Comparison of ENCODE assay signal across 9 mouse cellular contexts in genomic region chr11:32216851-32217250, GRCm38 (mm10). TPM values are rescaled to one million over a fixed set of nuclear protein-coding genes. Genes with fewer than 3 reads are reported as not detected.
DNase-seq lines count a peak whose midpoint lies in the region; ATAC-seq lines count a peak whose summit lies in the region.
"Had no signal": no experiment of that assay in that cellular context is flagged by ENCODE, and none has a peak within 500 bp of the region (broad histone marks: within the 10 kb centered on the region; RNA-seq: fewer than 3 reads in every experiment).

No protein-coding gene starts in this region.

- no peak overlapping the region for H3K4me3 ChIP-seq in liver, embryonic 11.5 days (ENCODE audit: low read depth, low read length)

- H3K9ac ChIP-seq in liver, embryonic 11.5 days (ENCODE audit: low read depth, low read length): no peak overlapping the region

- H3K4me1 ChIP-seq in liver, embryonic 11.5 days (replicated peaks; ENCODE audit: control insufficient read depth, insufficient read depth, low read length): peaks cover 9% of the 10 kb centered on the region

- peaks cover 2% of the 10 kb centered on the region; the same call in 1 of the 2 replicates for H3K36me3 ChIP-seq in liver, embryonic 11.5 days (ENCODE audit: control insufficient read depth, insufficient read depth, low read length)

- peak; percentile 62 to 78 for DNase-seq in right cerebral cortex, postnatal 10 days (ENCODE audit: low spot score in 2 of 2)
- DNase-seq in right cerebral cortex, postnatal 25 days: no peak
- DNase-seq in adrenal gland, adult 18-20 months (ENCODE audit: low spot score in 2 of 2): peak; percentile 71 to 77
- DNase-seq in embryo, embryonic 10 days (ENCODE audit: low spot score): peak; percentile 86
- DNase-seq in heart, postnatal 36 days: peak; percentile 74 to 78
- peak; percentile 59 for DNase-seq in liver, embryonic 11.5 days (ENCODE audit: low spot score)
- peak; percentile 55 to 73 for DNase-seq in natural killer cell, adult 2 months (ENCODE audit: low spot score in 2 of 2)
- peak; percentile 66 for DNase-seq in thymus, postnatal 25 days

- ATAC-seq in liver, embryonic 11.5 days (replicated peaks; ENCODE audit: low FRiP score): 0 out of 2 replicates have a peak, but pooled peaks have one; percentile 42

- intact Hi-C loops in heart, postnatal 36 days (cut with DNase I): loop anchor here (1.0 kb wide), 1 partner anchor 21 kb away; no protein-coding TSS in a partner anchor

- H3K9me3 ChIP-seq in liver, embryonic 11.5 days (ENCODE audit: control insufficient read depth, low read length): no peaks in the 10 kb centered on the region

- no peak overlapping the region for H3K27ac ChIP-seq in liver, embryonic 11.5 days (ENCODE audit: low read depth, low read length)

- WGBS in liver, embryonic 11.5 days: 25% methylated on average over 8 of the region's 8 CpGs

- H3K27me3 ChIP-seq in liver, embryonic 11.5 days (replicated peaks; ENCODE audit: control insufficient read depth, insufficient read depth, low read length): peaks cover 22% of the 10 kb centered on the region

- no peak overlapping the region for H3K4me2 ChIP-seq in liver, embryonic 11.5 days

RNA-seq across cellular contexts. Expression of gene Rhbdf1, which starts 5.2 kb away (rescaled TPM):
- 10 to 100 TPM; 22.8 to 28.8 TPM for total RNA-seq in adrenal gland, adult 18-20 months (2021)
- total RNA-seq in heart, postnatal 36 days (2021): 10 to 100 TPM; 24.3 to 25.1 TPM
- 16.9 and 19.1 TPM in 2 replicates for polyA plus RNA-seq in liver, embryonic 11.5 days (2014; fragmentation: Nextera tagmentation; extraction: Ambion mirVana)

RNA-seq across cellular contexts. Expression of gene Mpg, which starts 9.5 kb away (rescaled TPM):
- 10 to 100 TPM; 17.1 to 20.3 TPM for total RNA-seq in adrenal gland, adult 18-20 months (2021)
- total RNA-seq in heart, postnatal 36 days (2021): 1 to 10 TPM; 6.7 TPM
- polyA plus RNA-seq in liver, embryonic 11.5 days (2014; fragmentation: Nextera tagmentation; extraction: Ambion mirVana): 29.6 and 30.8 TPM in 2 replicates

RNA-seq across cellular contexts. Expression of gene Snrnp25, which starts 11.6 kb away (rescaled TPM):
- 10 to 100 TPM; 13.1 to 18.5 TPM for total RNA-seq in adrenal gland, adult 18-20 months (2021)
- 10 to 100 TPM; 11.1 to 12.2 TPM for total RNA-seq in heart, postnatal 36 days (2021)
- polyA plus RNA-seq in liver, embryonic 11.5 days (2014; fragmentation: Nextera tagmentation; extraction: Ambion mirVana): 96.7 and 114 TPM in 2 replicates

RNA-seq across cellular contexts. Expression of gene Il9r, which starts 16.8 kb away (rescaled TPM):
- under 1 TPM; 0.10 to 0.32 TPM for total RNA-seq in adrenal gland, adult 18-20 months (2021)
- under 1 TPM in 1 of 2 experiments, not detected in 1; 0.11 TPM for total RNA-seq in heart, postnatal 36 days (2021)
- 0.53 and 0.62 TPM in 2 replicates for polyA plus RNA-seq in liver, embryonic 11.5 days (2014; fragmentation: Nextera tagmentation; extraction: Ambion mirVana)
- polyA plus RNA-seq: frontal cortex, adult 2 months had no signal

RNA-seq across cellular contexts. Expression of gene Nprl3, which starts 50.7 kb away (rescaled TPM):
- total RNA-seq in adrenal gland, adult 18-20 months (2021): 10 to 100 TPM; 52.8 to 64.2 TPM
- total RNA-seq in heart, postnatal 36 days (2021): 10 to 100 TPM; 26.1 to 28.5 TPM
- 31.0 and 38.1 TPM in 2 replicates for polyA plus RNA-seq in liver, embryonic 11.5 days (2014; fragmentation: Nextera tagmentation; extraction: Ambion mirVana)
